Mouse (Mus musculus) heart, adult 9 months (tissue): ENCODE results near the gene Sgsm3.
"Not testable (repeated sequence)": the region's sequence is repeated elsewhere in the genome, so short reads cannot be mapped to it uniquely, and the experiment has no call there.

Experiments used
- DNase-seq, 2 experiments: peaks; one replicate each; pipeline ENCODE4 v3.0.0; 2022; ENCODE audit warnings: low spot score in 2 of 2

Gene Sgsm3

DNA sequence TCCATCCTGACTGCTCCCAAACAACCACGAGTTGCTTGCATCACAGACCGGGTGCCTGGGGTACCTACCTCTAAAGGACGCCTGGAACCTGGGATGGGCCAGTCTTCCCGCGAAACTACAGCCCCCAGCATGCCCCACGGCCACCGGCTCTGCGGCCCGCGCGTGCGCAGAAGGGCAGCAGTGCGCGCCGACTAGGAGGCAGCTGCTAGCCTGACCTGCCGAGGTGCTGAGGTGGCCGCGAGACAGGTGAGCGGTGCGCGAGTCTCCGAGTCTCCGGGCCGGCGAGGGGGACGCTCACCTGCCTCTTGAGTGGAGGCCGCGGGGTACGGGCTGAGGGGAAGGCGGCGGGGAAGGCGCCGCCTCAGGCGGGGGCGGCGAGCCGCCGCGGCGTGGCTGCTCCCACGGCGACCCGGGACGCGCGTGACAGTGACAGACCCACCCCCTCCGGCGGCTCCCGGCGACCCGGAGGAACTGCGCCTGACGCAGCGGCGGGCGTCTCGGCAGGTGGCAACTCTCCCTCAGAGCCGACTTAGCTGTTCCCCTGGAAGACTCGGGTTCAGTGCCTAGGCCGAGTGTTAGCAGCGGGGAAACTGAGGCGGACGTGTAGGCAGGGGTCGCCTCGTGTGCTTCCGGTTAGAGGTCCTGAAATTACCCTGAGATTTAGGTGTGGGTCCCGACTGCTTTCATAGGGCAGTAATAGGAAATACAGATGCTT, at the start of gene Sgsm3:
Gene Sgsm3, plus strand, starts transcription at position 146 of the 715 bp plus-strand sequence.
- peak; percentile 77 to 80 for DNase-seq

DNA sequence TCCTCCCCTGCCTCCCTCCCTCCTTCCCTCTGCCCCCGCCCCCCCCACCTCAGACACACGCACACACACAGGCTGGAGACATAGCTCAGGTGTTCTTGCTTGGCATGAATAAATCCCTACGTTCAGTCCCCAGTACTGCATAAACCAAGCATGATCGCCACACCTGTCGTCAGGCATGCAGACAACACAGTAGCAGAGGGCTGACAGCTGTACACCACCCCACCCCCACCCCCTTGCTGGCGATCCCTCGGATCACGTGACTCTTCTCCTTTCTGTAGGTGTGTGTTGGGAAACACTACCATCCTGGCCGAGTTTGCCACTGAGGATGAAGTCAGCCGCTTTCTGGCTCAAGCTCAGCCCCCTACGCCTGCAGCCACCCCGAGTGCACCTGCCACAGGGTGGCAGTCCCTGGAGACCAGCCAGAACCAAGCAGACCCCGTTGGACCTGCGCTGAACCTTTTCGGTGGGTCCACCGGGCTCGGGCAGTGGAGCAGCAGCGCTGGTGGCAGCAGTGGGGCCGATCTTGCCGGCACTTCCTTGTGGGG, 48.7 kb upstream of the Sgsm3 start:
- no peak for DNase-seq

DNA sequence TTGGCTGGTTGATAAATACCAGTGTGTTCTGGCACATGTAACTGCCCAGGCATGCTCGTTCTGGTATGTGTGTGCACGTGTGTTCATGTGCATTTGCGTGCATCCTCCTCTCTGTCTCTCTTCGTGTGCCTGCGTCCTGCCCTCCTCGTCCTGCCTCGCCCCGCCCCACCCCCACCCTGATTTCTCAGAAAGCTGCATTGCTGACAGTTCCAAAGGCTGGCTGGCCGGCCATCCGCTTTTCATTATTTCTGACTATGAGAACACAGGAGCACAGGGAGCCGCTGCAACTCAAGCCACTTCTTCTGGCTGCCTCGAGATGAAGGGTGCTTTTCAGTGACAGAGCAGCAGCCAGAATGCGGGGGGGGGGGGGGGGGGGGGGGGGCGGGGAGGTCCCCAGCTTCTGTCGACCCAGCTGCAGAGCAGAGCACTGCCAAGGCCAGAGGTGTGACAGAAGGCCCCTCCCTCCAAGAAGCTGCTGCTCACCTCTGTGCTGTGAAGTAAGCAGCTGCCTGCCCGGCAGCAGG, 47.5 kb upstream of the Sgsm3 start:
- DNase-seq, result no peak

DNA sequence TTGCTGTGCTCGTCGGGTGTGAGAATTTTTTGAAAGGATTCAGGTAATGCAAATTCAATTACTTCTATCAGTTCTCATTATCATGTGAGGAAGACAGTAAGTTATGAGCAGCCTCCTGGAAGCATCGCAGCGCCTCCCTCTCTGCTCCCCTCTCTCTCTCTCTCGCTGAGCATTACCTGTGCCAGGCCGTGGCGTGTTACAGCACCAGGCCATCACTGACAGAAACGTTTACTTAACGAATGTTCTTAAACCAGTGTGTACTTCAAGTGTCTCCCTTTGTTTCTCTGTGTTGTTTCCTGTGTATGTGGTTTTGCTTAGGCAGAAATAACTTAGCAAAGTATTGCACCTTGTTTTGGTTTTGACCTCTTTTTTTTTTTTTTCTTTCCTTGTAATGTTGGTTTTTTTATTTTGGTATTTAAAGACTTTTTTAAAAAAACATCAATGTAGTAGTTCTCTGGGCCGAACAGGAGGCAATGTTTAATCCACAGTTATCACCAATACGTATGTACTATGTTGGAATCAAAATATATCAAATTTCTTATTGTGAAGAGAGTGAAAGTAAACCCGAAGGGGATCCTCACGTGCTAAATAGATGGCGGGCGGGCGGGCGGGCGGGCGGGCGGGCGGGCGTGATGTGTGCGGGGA, 46.8 kb upstream of the Sgsm3 start:
- DNase-seq, result not testable (repeated sequence)

DNA sequence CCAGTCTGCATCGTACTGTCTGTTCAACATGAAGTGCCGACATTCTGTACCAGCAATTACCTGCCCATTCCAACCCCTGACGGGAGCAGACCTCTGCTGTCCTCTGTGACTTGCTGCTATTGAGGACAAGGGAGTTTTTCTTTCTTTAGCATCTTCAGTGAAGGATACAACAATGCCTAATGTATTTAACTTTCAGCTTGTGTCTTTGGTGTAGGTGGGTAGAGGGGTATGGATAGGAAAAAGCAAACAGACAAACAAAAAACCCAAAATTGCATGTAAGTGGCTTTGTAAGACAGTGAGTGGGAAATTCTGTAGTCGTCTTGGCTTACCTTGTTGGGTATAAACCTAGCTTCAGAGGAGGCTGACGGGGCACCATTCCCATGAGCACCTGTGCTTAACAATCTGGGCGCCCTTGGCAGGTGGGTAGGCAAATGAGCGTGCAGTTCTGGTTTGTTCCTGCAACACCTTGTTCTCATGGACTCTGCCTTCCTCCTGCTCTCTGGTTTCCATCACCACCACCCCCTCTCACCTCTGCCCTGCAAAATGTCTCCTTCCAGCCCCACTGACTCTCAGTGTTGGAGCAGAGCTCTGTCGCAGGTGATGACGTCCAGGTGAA, 46.1 kb upstream of the Sgsm3 start:
- DNase-seq, result no peak

DNA sequence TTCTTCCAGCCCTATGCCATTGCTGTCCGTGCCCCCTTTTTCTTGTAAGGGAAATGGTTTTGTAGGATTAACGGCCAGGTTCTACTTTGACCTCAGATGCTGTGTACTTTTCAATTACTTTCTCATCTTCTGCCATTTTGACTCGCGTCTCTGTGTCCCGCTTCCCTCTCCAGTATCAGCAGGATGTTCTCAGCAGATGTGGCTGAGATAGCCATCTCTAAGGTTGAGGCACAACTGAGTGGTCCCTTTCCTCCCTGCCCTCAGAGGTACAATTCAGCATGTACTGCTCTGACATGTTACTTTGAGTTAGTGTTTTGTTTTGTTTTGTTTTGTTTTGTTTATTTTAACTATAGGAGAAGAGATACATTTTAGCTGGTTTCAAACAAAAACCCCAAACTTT, 42.7 kb upstream of the Sgsm3 start:
- no peak for DNase-seq

DNA sequence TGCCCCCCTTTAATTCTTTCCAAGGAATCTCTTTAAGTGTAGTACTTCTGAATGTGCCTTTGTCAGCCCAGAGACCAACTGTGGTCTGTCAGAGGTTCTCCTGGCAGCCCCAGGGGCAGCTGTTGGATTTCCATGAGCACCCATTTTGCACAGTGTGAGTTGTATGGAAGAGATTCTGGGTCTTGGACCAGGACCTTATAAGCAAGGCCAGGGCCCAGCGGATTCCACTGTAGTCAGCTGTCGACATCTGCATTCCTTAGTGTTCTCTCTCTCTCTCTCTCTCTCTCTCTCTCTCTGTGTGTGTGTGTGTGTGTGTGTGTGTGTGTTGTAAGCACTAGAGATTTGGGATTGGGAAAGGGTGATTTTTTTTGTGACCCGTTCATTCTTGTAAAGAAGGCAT, 40.9 kb upstream of the Sgsm3 start:
- DNase-seq, result no peak

DNA sequence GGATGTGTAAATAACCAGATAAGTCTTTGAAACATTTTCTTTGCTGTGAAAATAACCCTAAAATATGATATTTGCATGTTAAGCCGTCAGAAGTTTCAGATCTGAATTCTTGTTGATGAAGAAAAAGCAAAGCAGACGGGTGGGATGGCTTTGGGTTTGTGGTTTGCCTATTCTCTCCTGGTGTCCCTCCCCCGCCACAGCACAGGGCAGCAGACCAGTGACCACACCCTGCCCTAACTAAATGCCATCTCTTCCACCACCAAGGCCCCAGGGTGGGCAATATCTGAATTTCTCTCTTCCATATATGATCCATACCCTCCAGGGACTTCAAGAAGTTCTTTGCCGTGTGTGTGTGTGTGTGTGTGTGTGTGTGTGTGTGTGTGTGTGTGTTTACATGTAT, 39.0 kb upstream of the Sgsm3 start:
- no peak for DNase-seq

DNA sequence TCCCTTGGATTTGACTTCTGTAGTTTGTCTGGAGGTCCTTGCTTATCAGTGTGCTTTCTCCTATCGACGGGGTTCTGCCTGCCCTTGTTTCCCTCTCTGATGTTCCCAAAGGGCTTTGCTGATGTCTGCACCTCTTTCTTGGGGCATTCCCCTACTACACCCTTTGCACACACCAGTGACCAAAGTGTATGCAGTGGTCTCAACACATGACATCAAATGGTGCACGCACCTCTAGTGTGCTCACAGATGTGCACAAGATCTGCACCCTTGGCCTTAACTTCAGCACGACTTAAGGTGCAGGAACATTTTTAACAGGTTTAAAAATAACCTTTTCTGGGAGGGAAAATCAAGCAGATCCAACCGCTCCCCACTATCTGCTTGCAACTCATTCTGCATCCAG, 38.2 kb upstream of the Sgsm3 start:
- DNase-seq, result no peak

DNA sequence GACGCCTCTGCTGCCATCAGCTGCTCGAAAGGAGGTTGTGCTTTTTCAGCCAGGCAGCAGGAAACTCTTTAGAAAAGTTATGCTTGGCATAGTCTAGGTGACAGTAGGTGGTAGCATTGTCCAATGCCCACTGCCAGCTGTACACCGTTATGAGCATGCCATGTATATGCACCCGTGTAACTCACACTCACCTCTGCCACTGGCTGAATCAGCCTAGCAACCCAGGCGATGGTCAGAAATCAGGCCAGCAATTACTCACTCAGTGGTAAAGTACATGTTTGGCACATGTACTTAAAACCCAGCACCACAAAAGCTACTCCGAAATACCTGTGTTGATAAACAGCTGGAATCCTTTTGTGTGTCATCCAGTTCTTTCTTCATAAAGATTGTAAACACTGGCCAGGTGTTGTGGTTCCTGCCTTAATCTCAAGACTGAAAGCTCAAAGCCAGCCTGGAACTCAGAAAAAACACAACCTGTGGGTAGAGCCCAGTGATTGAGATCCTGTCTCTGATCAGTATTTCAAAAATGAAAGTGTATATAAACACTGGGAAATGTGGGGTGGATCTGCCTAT, 36.0 kb upstream of the Sgsm3 start:
- no peak for DNase-seq

DNA sequence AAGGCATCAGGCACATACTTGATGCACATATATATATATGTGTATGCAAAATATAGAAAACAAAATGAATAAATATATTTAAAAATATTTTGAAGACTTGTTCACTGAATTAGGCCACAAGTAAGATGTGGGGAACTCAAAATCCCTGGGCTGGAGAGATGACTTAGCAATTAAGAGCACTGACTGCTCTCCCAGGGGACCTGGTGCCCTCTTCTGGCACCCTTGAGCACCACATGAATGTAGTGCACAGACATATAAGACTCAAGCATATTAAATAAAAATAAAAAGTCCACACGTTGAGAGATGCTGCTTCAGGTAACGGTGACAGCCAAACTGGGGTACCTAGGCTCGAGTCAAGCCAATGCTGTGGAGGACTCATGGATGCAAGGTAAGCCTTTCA, 31.7 kb upstream of the Sgsm3 start:
- DNase-seq, result no peak

DNA sequence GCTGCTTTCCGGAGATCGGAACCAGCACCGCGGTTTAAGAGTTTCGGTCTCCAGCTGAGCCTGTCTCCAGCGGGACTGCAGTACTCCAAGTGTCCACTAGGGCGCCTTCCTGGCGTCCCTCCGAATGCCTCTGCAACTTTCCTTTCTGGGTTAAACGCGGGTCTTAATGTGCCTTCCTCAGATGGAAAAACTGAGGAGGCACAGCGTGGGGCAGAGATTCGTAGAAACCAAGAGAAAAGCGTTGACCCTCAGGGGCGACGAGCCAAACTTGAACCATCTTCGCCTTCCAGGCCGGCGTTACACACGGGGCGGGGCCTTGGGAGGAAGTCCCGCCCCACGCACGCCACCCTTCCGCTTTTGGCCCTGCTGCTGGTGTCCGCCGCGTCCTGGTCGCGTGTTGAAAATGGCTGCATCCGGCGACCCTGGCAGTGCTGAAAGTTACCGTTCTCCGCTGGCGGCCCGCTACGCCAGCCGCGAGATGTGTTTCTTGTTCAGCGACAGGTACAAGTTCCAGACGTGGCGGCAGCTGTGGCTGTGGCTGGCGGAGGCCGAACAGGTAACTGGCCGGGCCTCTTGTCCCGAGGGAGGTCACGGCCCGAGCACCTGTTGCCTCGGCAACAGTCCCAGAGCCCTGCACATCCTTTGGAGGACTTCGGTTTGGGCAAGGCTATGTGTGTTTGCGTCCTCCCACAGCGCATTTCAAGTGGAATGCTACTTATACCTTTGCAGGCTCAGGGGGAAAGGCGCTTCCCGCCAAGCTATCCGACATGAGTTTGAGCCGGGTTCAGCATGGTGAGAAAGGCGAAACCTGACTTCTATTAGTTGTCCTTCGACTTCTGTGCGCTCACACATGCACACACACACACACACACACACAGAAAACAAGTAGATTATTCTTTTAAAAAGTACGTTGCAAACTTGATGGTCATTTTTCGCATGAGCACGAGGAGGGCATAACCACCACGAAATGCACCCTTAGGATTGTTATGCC, 29.1 kb upstream of the Sgsm3 start, which contains the start of gene Adsl:
Gene Adsl, plus strand, starts transcription at position 346 of the 991 bp plus-strand sequence.
- peak; percentile 76 to 89 for DNase-seq

DNA sequence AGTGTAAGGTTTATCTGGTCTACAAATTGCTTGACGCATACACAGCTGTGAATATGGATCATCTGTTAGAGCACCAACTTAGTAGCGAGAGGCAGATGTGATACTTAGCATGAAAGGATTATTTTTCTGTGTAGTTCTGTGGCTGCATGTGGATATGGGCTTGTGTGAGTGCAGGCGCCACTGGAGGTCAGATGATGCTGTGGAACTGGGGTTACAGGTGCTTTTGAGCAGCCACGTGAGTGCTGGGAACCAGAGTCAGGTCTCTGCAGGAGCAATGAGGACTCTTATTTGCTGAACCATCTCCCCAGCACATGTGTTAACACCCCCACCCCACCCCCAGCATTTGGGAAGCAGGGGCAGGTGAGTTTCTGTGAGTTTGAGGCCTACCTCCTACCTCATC, 28.1 kb upstream of the Sgsm3 start:
- DNase-seq, result no peak

DNA sequence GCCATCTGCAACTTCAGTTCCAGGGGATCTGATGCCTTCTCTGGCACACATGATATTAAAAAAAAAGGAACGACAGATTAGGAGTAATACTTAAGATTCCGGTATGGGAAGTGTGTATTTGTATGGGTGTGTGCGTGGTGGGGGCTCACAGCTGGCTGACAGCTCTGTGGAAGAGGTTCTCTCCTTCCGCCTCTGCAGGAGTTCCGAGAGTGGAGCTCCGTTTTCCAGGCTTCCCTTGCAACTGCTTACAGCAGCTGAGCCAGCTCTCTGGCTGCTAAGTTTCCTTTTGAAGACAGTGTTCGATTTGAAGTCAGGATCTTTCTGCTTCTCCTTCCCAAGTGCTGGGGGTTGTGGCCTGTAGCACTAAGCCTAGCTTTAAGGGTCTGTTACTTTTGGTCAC, 27.5 kb upstream of the Sgsm3 start:
- no peak for DNase-seq

DNA sequence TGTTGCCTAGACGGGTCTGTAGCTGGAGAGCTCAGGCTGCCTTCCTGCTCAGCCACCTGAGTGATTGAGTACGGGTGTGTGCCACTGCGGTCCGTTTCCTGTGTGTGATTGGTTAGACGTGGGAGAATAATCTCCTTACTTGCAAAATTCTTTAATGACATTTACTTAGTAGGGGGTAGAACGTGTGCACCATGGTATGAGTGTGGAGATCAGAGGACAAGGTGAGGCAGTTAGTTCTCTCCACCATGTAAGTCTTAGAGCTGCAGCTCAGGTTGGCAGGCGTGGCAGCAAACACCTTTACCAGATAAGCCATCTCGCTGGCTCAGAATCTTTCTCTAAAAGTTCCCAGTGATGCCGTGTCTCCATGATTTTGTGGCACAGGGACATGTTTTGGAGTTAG, 23.6 kb upstream of the Sgsm3 start:
- no peak for DNase-seq

DNA sequence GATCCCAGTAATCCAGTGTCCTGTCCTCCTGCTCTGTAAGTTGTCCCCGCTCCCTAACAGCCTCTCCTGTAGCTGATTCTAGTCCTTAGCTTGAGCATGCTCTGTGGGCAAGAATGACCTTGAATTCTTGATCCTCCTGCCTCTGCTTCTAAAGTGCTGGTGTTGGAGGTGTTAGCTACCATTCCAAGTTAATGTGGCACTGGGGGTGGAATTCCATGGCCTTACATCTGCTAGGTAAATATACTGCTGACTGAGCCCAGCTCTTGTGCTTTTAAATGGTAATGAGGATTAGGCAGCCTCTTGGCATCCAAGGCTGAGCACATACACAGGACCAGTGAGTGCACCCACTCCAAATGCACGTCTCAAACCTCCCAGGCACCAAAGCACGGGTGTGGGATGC, 22.7 kb upstream of the Sgsm3 start:
- no peak for DNase-seq

DNA sequence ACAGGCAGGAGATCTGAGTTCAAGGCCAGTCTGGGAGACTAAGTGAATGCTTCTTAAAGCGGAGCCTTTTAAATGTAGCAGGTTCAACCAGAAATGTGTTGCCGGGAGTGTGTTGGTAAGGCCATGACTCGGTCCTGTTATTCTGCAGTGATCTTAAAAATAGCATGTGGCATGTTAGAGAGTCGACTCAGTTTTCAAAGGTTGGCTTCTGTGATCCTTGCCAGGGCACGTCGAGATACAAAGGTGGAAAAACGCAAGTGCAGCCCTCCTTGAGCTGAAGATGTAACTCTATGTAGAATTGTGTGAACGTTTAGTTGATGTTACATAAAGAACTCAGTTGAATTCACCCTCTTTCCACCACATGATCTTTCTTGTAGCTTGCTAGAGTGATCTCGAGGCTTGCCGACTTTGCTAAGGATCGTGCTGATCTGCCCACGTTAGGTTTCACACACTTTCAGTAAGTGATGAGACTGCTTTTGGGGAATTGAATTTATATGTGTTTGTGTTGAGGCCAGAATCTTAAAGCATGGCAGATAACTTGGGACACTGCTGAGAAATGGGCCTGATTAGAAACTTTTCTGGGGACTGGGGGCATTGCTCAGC, 21.6 kb upstream of the Sgsm3 start:
- no peak for DNase-seq

DNA sequence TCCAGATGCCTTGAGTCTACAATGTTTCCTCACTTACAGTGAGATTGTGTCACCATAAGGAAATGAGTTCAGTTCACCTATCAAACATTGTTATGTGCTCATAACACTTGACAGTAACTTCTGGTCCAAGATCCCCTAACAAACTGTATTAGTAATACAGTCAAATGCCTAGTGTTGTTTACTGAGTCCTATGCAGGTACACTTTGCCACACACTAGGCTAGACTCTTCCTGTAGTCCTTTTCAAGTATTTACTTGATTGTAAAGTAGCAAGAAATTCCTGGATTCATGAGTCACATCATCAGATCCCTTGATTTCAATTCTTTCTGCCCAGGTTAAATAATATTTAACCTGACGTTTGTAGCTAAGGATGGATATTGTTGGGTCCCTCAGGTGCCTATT, 8.2 kb upstream of the Sgsm3 start:
- no peak for DNase-seq

DNA sequence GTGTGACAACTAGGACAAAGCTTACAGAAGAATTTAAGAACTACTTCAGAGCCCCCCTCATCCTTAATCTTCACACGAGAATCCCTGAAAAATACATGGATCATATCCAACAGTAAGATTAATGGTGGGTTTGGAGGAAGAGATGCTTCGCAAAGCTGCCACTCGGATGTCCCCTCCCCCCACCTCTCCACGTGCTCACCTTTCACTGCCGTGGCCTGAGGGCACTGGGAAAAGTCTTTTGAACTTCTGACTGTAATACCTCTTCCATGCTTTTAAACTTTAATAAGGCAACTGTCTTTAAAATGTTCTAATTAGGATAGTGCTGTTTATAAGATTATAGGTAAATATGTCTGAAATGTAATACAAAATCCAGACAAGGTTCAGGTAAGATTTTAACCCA, 3.3 kb upstream of the Sgsm3 start:
- no peak for DNase-seq

DNA sequence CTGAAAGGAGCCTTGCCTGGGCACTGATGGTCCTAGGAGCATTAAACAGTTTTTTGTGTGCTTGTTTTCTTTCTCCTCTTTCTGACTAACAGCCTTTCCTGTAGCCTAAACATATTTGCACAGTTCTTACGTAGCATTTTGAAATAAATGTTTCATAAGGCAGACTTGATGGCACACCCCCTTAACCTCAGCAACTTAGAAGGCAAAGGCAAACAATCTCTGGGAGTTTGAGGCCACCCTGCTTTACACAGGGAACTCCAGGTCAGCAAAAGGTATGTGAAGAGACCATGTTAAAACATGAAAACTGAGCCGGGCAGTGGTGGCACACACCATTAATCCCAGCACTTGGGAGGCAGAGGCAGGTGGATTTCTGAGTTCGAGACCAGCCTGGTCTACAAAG, 1.9 kb upstream of the Sgsm3 start:
- no peak for DNase-seq

DNA sequence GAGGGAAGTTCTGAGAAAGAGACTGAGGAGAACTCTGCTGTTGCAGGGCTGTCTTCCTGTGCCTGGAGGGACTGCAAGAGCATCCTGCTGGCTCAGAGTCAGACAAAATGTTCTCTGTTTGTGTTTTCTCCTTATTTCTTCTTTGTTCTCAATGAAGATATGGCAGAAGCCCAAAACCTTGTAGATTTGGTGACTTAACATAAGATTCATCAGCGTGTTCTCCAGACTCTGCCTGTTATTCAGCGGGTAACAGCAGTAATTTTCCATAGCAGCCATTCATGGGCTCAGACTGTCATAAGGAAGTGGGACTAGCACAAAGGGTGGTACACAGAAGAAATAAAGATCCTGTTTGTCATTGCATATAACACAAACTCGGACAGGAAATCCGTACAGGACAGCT, 2.0 kb downstream of the Sgsm3 start:
- DNase-seq, result no peak
